Mouse (Mus musculus) stomach, postnatal 0 days (tissue): ENCODE data around the gene Slc44a3.

ENCODE experiments used
- CTCF ChIP-seq: IDR thresholded peaks from 2 replicates; pipeline ENCODE4 v1.5.1; 2016; ENCODE audit warnings: antibody characterized with exemption, low read depth, mild to moderate bottlenecking, moderate library complexity
- EP300 ChIP-seq: optimal IDR thresholded peaks from 2 replicates; pipeline ENCODE3; 2016; ENCODE audit warnings: antibody characterized with exemption

GRCm38 (mm10) chr3:121558861-121559260 lies 26.7 kb upstream of the Slc44a3 start:
- TF ChIP-seq EP300 = no peak
- no peak for TF ChIP-seq CTCF
